Mouse (Mus musculus): ENCODE data around the gene Ctdnep1. TPM values are rescaled to one million over a fixed set of nuclear protein-coding genes. Genes with fewer than 3 reads are reported as not detected.

The Ctdnep1 gene
- total and polyA plus RNA-seq, 3 experiments: 42.9 to 143 (median 66.7) TPM

DNA sequence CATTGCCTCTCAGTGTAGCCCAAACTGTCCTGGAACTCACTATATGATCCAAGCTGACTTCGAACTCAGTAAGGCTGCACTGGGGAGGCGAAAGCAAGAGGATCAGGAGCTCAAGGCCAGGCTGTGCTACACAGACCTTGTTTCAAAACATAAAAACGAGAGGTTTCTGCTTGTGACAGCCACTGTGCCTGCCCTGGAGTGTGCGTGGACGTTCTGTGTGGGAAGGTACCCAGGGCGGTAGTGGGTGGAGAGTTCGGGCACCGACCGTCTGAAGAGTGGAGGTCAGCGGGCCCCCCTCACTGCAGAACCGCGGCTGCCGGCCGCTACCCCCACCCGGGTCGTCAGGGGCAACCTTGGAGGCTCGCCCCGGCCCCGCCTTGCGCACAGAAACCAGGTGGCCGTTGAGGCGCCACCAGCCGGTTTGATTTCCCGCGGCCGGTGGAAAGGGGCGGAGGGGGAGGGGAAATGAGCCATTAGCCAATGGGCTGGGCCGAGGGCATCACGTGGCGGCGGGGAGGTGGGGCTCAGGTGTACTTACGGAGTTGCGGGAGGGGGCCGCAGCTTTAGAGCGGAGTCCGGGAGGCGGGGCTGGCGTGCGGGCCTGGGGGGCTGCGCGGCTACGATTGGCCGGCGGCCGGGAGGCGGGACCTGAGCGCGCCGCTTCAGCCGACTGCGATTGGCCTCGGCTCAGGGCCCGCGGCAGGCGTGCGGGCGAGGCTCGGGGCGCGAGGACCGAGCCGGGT lies 45.6 kb upstream of the Ctdnep1 start, which contains the start of gene Ybx2:
Gene Ybx2, plus strand, starts transcription at position 660 of the 743 bp plus-strand sequence.
- peak; percentile 70 for DNase-seq (ENCODE audit: extremely low read depth)
- H3K36me3 ChIP-seq (replicated peaks in 1 of 2; ENCODE audit: control insufficient read depth in 1 of 2, insufficient read depth in 1 of 2, low read length in 1 of 2): no peaks in the 10 kb centered on the region
- no peaks in the 10 kb centered on the region for H3K9me3 ChIP-seq (replicated peaks; ENCODE audit: low read length)
- no peaks in the 10 kb centered on the region for H3K79me2 ChIP-seq (replicated peaks; ENCODE audit: control insufficient read depth, extremely low read depth, insufficient read depth, poor library complexity, severe bottlenecking)
- H3K27ac ChIP-seq (ENCODE audit: insufficient read depth, low read depth): no peak within 1 kb of the TSS
- peaks cover 5 to 53% of the 10 kb centered on the region in 2 experiments for H3K4me1 ChIP-seq (ENCODE audit: control insufficient read depth in 1 of 2, insufficient read depth in 2 of 2)
- dilution Hi-C loops (cut with MboI; ENCODE audit: extremely low pct_ligation_motif_present, extremely low pct_unique_long_range_greater_than_20kb, low sequenced_read_pairs): no loop called here
- peaks cover 60% of the 10 kb centered on the region for H3K27me3 ChIP-seq (replicated peaks)
- in situ Hi-C loops (cut with MboI; ENCODE audit: low pct_ligation_motif_present, low pct_unique_long_range_greater_than_20kb, low sequenced_read_pairs): no loop called here
- peak within 1 kb of the TSS; percentile 3; the same call in 1 of the 2 replicates for H3K9ac ChIP-seq (ENCODE audit: insufficient read depth, low read depth)
- TF ChIP-seq KAT2A (IDR thresholded peaks at IDR 0.05; ENCODE audit: insufficient replicate concordance, low read length): no peak
- TF ChIP-seq SIN3A (IDR thresholded peaks at IDR 0.05; ENCODE audit: low read length): peak; percentile 11; the same call in 1 of the 2 replicates
- TF ChIP-seq RAD21 (IDR thresholded peaks at IDR 0.05; ENCODE audit: low read depth, low read length): no peak
- TF ChIP-seq TCF12 (IDR thresholded peaks at IDR 0.05; ENCODE audit: low read depth, low read length): peak; percentile 64
- TF ChIP-seq USF1 (IDR thresholded peaks at IDR 0.05; ENCODE audit: low read depth, low read length): peak; percentile 97
- no peak for TF ChIP-seq RCOR1 (conservative IDR thresholded peaks at IDR 0.05; ENCODE audit: low read depth, low read length)
- 0 out of 2 replicates have a peak, but pooled peaks have one; percentile 54 for TF ChIP-seq MXI1 (IDR thresholded peaks at IDR 0.05; ENCODE audit: low read depth, low read length)
- TF ChIP-seq MAZ (IDR thresholded peaks at IDR 0.05; ENCODE audit: low read depth, low read length): 0 out of 2 replicates have a peak, but pooled peaks have one; percentile 45
- TF ChIP-seq SMC3 (IDR thresholded peaks at IDR 0.05; ENCODE audit: low read depth, low read length): no peak
- TF ChIP-seq CHD2 (IDR thresholded peaks at IDR 0.05; ENCODE audit: low read length): peak; percentile 80
- no peak for TF ChIP-seq E2F4 (IDR thresholded peaks at IDR 0.05; ENCODE audit: insufficient replicate concordance, low read depth, low read length)
- peak; percentile 92 for TF ChIP-seq MAX (IDR thresholded peaks at IDR 0.05; ENCODE audit: low read length)
- no peak for TF ChIP-seq POLR2A (IDR thresholded peaks at IDR 0.05; ENCODE audit: low read depth, low read length)
- TF ChIP-seq POLR2AphosphoS2 (IDR thresholded peaks at IDR 0.05; ENCODE audit: low read depth, low read length): no peak
- peak; percentile 92 for TF ChIP-seq USF2 (conservative IDR thresholded peaks at IDR 0.05; ENCODE audit: low read depth, low read length)
- peak; percentile 13; the same call in 1 of the 2 replicates for TF ChIP-seq BHLHE40 (IDR thresholded peaks at IDR 0.05; ENCODE audit: low read depth, low read length)
- 0 out of 2 replicates have a peak, but pooled peaks have one; percentile 10 for TF ChIP-seq ELF1 (IDR thresholded peaks at IDR 0.05; ENCODE audit: low read depth, low read length)
- H3K4me2 ChIP-seq (ENCODE audit: insufficient read depth, low read depth, poor library complexity, severe bottlenecking): peak within 1 kb of the TSS; percentile 92
- peak within 1 kb of the TSS in 2 of 3 experiments; percentile 34 to 51 for H3K4me3 ChIP-seq (replicated peaks in 1 of 3; ENCODE audit: low read depth in 2 of 3, low read length in 2 of 3, poor library complexity in 1 of 3)

DNA sequence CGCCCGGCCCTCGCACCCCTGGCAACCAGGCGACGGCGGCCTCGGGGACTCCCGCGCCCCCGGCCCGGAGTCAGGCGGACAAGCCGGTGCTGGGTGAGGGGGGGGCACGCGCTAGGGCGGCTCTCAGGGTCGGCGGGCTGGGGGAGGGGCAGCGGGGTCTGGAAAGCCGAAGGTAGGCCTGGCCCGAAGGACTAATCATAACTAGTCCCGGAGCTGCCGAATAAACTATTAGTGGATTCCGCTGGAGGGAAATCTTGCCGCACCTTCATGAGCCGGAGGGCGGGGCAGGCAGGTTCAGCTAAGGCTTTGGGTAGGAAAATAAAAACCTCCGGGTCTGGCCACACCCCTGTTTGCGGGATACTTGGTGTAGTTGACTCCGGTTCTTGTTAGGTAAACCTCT lies 44.8 kb upstream of the Ctdnep1 start:
- no peak for DNase-seq (ENCODE audit: extremely low read depth)
- H3K4me3 ChIP-seq (replicated peaks in 1 of 3; ENCODE audit: low read depth in 2 of 3, low read length in 2 of 3, poor library complexity in 1 of 3): peak overlapping the region in 1 of 3 experiments; percentile 51
- dilution Hi-C loops (cut with MboI; ENCODE audit: extremely low pct_ligation_motif_present, extremely low pct_unique_long_range_greater_than_20kb, low sequenced_read_pairs): no loop called here
- H3K27me3 ChIP-seq (replicated peaks): peaks cover 65% of the 10 kb centered on the region
- no peaks in the 10 kb centered on the region for H3K9me3 ChIP-seq (replicated peaks; ENCODE audit: low read length)
- H3K36me3 ChIP-seq (replicated peaks in 1 of 2; ENCODE audit: control insufficient read depth in 1 of 2, insufficient read depth in 1 of 2, low read length in 1 of 2): no peaks in the 10 kb centered on the region
- H3K27ac ChIP-seq (ENCODE audit: insufficient read depth, low read depth): no peak overlapping the region
- no peak for TF ChIP-seq HCFC1 (IDR thresholded peaks at IDR 0.05; ENCODE audit: low read depth, low read length)
- no peak for TF ChIP-seq SIN3A (IDR thresholded peaks at IDR 0.05; ENCODE audit: low read length)
- no peak for TF ChIP-seq ZKSCAN1 (IDR thresholded peaks at IDR 0.05; ENCODE audit: borderline replicate concordance, low read depth, low read length)
- TF ChIP-seq MAFK (IDR thresholded peaks at IDR 0.05; ENCODE audit: insufficient replicate concordance, low read length): no peak
- no peak for TF ChIP-seq RAD21 (IDR thresholded peaks at IDR 0.05; ENCODE audit: low read depth, low read length)
- TF ChIP-seq RCOR1 (conservative IDR thresholded peaks at IDR 0.05; ENCODE audit: low read depth, low read length): no peak
- no peak for TF ChIP-seq KAT2A (IDR thresholded peaks at IDR 0.05; ENCODE audit: insufficient replicate concordance, low read length)
- TF ChIP-seq IRF4 (IDR thresholded peaks at IDR 0.05; ENCODE audit: low read depth, low read length): no peak
- no peak for TF ChIP-seq ETS1 (conservative IDR thresholded peaks at IDR 0.05; ENCODE audit: low read depth, low read length)
- no peak for TF ChIP-seq MEF2A (IDR thresholded peaks at IDR 0.05; ENCODE audit: borderline replicate concordance, low read depth, low read length)
- TF ChIP-seq TCF12 (IDR thresholded peaks at IDR 0.05; ENCODE audit: low read depth, low read length): no peak
- no peak for TF ChIP-seq CHD1 (IDR thresholded peaks at IDR 0.05; ENCODE audit: low read depth, low read length)
- TF ChIP-seq JUN (IDR thresholded peaks at IDR 0.05; ENCODE audit: insufficient read depth, low read depth, low read length): no peak
- TF ChIP-seq USF2 (conservative IDR thresholded peaks at IDR 0.05; ENCODE audit: low read depth, low read length): no peak
- TF ChIP-seq ZC3H11A (IDR thresholded peaks at IDR 0.05; ENCODE audit: low read depth, low read length): no peak
- TF ChIP-seq MAZ (IDR thresholded peaks at IDR 0.05; ENCODE audit: low read depth, low read length): no peak
- TF ChIP-seq GABPA (IDR thresholded peaks at IDR 0.05; ENCODE audit: insufficient replicate concordance, low read depth, low read length): no peak
- peak overlapping the region; percentile 92 for H3K4me2 ChIP-seq (ENCODE audit: insufficient read depth, low read depth, poor library complexity, severe bottlenecking)
- H3K79me2 ChIP-seq (replicated peaks; ENCODE audit: control insufficient read depth, extremely low read depth, insufficient read depth, poor library complexity, severe bottlenecking): no peaks in the 10 kb centered on the region
- no peak overlapping the region for H3K9ac ChIP-seq (ENCODE audit: insufficient read depth, low read depth)
- in situ Hi-C loops (cut with MboI; ENCODE audit: low pct_ligation_motif_present, low pct_unique_long_range_greater_than_20kb, low sequenced_read_pairs): no loop called here
- H3K4me1 ChIP-seq (ENCODE audit: control insufficient read depth in 1 of 2, insufficient read depth in 2 of 2): peaks cover 2 to 49% of the 10 kb centered on the region in 2 experiments

Data from CH12.LX (cell line).